Mouse (Mus musculus) heart, postnatal 4 days (tissue): Measurements from ENCODE around the gene Olfr824. TPM values are rescaled to one million over a fixed set of nuclear protein-coding genes. Genes with fewer than 3 reads are reported as not detected.
"Not testable (repeated sequence)": the region's sequence is repeated elsewhere in the genome, so short reads cannot be mapped to it uniquely, and the experiment has no call there.

Experiments
- DNase-seq: peaks from one replicate; pipeline ENCODE4 v3.0.0; 2021
- total RNA-seq, 2 experiments: library from RNA; stranded (reverse); gene quantifications; 2 replicates each; pipeline ENCODE4 v1.2.3; 2021

Olfr824 gene
- total RNA-seq = not detected

DNA sequence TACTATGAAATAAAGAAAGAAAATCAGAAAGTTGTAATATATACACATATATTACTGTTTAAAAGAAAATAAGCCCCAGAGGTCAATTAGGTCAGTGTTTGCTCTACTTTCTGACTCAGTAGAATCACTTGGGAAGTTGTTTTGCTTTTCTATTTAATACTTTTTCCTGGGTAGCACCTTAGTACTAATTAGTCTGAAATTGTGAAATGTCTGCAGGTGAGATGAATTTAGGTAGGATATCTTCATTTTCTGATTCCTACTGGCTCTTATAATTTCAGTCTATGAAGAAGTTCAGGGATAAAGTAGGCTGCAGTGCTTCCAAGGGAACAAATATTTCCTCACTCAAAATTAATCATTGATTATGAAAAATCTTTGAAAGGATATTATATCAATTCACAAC, at the start of gene Olfr824:
Gene Olfr824 (minus strand): TSS at position 101 of the 400 bp plus-strand sequence.
- DNase-seq = not testable (repeated sequence)

DNA sequence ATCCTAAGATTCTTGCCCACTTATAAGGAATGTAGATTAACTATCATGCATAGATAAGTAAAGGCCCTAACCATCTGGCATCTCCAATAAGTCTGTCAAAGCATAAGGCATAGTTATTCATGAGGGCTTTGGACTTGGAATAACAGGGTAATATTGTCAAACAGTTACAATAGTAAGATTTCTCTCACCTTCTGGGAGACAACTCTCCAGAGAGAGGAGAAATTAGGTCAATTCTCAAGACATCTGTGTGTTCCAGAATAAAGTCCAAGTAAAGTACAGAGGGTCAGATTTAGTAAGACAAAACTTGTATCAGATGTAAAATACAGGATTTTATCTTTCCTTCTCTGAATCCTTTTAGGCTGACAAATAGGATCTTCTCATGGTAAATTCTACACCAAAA, 36.9 kb upstream of the Olfr824 start, which contains the start of gene Olfr825:
Gene Olfr825 (minus strand): TSS at position 101 of the 400 bp plus-strand sequence.
- no peak for DNase-seq

DNA sequence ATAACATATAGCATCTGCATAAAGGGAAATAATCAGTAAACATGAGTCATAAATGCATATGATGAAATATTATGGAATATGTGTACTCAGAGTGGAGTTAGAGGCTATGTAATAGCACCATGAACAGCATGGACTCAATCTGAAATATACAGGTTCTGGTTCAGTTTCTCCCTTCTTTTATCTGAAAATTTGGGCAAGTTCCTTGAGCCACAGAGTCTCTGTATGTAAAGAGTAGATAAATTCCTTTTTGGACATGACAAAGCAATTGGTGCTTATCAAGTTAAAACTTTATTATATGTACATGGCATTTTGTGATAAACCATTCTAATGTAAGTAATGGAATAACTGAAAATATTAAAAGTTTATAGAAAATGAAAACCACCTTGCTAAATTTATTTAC, 35.4 kb upstream of the Olfr824 start:
- DNase-seq = no peak

DNA sequence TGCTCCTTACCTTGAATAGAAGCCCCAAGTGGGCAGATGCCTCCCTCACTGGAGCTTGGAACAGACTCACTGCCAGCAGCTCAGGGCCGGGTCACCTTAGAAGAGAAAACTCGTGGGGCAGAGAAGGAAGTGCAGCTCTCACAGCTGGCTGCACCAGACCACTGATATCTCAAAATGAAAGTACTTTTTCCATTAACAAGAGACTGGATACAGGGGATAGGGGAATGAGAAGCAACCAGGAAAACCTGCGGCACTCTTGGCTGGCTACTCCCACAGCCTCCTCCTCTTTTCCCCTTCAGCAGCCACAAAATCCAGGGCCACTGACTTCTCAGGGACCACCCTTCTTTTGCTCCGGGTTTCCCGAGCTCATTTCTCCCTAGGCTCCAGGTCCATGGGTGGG, 14.3 kb upstream of the Olfr824 start:
- no peak for DNase-seq

DNA sequence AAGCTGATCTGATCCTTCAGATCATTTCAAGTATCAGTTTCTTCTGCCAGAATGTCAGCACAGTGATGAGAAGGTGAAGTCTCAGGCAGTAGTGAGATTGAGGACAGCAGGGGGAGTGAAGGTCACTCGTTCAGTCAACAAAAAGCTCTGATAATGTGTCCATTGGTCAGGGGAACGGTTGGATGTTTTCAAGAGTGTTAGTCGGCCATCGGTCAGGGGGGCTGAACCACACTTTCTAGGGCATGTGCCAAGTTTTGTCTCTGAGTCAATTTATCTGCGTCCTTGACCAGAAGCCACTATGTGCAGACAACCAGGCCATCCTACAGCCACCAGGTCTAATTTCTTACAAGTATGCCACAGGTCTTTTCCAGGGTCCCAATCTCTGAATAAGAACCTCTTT, 12.7 kb upstream of the Olfr824 start:
- DNase-seq = not testable (repeated sequence)

DNA sequence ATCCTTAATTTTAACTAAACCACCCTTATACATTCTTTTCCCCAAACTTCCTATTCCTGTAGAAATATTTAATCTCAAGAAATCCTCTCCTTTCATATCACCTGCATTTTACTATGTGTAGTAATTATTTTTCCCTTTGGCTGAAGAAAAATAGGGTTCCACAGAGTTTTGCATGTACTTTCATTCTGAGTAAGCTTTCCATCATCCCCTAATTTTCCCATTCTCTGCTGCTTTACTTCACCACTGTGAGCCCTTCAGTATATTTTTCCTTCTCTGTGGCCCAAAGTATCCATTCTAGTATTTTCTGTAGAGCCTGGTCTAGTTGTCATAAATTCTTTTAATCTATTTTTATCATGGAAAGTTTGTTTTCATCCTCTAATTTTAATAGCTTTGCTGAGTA, 5.0 kb upstream of the Olfr824 start:
- no peak for DNase-seq

DNA sequence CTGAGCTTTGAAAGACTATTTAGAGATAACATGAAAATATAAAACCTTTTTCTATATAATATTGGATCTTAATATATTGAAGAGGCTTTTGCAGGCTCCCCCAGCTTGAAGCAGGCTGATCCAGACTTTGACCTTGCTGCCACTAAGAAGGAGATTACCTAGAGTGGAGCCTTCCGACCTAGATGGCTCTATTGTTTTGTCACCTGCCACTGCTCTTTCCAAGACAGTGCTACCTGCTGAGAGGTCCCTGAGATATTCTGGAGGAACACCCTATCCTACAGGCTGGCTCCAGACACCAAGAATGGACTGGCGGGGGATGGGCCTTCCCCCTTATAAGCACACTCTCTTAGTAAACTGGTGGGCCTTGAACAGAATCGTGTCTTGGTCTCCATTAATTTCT, 13.8 kb downstream of the Olfr824 start:
- DNase-seq = not testable (repeated sequence)

DNA sequence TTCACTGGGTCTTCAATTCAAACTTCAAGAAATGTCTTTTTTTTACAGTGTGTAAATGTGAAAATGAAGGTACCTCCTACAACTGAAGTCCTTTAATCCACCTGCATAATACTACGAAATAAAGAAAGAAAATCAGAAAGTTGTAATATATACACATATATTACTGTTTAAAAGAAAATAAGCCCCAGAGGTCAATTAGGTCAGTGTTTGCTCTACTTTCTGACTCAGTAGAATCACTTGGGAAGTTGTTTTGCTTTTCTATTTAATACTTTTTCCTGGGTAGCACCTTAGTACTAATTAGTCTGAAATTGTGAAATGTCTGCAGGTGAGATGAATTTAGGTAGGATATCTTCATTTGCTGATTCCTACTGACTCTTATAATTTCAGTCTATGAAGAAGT, 14.5 kb downstream of the Olfr824 start, which contains the start of gene Olfr823:
Gene Olfr823 (minus strand): TSS at position 101 of the 400 bp plus-strand sequence.
- DNase-seq = not testable (repeated sequence)

DNA sequence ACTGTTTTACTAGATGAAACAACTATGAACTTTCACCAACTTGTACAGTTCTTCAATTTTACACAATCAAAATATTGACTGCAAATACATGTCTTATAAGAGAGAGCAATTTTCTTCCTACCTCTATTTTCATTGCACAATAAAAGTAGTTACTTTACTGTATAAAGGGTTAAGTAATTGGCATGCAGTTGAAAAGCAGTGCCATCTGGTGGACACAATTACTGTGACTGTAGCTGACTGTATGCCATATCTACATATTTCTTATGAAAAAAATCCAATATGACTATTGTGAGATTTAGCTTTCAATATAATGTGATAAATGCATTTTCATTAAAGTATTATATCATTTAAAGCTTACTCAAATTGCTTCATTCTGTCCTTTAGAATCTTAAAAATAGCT, 33.7 kb downstream of the Olfr824 start:
- DNase-seq = no peak

DNA sequence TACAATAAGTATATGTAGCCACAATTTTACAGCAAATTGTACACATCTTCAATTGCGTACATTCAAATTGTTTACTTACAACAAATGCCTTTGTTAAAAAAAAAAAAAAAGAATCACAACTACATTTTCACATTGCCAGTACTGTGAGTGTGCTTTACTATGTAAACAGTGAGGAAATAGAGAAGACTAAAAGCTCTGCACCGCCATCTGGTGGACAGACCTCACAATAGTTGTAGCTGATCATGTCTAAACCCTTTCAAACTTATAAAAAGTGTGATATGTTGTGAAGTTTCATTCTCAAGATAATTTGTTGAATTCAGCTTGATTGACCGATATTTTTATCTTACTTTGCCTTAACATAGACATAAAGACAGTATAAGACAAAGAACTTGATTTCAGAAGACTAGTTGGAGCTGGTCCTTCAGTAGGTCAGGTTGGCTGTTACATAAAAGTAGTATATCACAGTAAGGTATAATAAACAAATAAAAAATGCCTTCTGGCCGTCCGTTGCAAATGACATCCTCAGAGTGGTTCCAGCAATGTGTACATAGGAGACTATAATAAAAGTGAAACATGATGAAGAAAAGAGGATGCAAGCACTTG, 36.9 kb downstream of the Olfr824 start:
- peak; percentile 57 for DNase-seq

Other genes with a start within 250 kb of the Olfr824 start
- not detected for gene Olfr815, start 224.1 kb downstream of the Olfr824 start, total RNA-seq
- gene Olfr816, start 214.4 kb downstream of the Olfr824 start, total RNA-seq = not detected
- not detected for gene Olfr818, start 180.9 kb downstream of the Olfr824 start, total RNA-seq
- not detected for gene Olfr819, start 162.7 kb downstream of the Olfr824 start, total RNA-seq
- gene Olfr247, start 153.9 kb downstream of the Olfr824 start, total RNA-seq = not detected
- not detected for gene Gm10310, start 144.9 kb downstream of the Olfr824 start, total RNA-seq
- gene Olfr820, start 117.4 kb downstream of the Olfr824 start, total RNA-seq = not detected
- gene Olfr821, start 99.7 kb downstream of the Olfr824 start, total RNA-seq = not detected
- not detected for gene Olfr822, start 58.8 kb downstream of the Olfr824 start, total RNA-seq
- not detected for gene Olfr823, start 14.6 kb downstream of the Olfr824 start, total RNA-seq
- gene Olfr825, start 36.8 kb upstream of the Olfr824 start, total RNA-seq = not detected
- not detected for gene Olfr826, start 54.2 kb upstream of the Olfr824 start, total RNA-seq
- not detected for gene Olfr827, start 84.4 kb upstream of the Olfr824 start, total RNA-seq
- gene Neurod4, start 150.2 kb upstream of the Olfr824 start, total RNA-seq = not detected
- gene Tespa1, start 192.9 kb upstream of the Olfr824 start, total RNA-seq = under 1 TPM; 0.33 to 0.50 TPM